Mouse (Mus musculus) neural tube, embryonic 15.5 days (tissue): Measurements from ENCODE around the gene Mt1. TPM values are rescaled to one million over a fixed set of nuclear protein-coding genes. Genes with fewer than 3 reads are reported as not detected.
"Not testable (repeated sequence)": the region's sequence is repeated elsewhere in the genome, so short reads cannot be mapped to it uniquely, and the experiment has no call there.

Experiments
- ATAC-seq: fragments of 200-750 bp; cut with Nextera tagmentation; 2 replicates; pipeline ENCODE4 v1.8.0; 2017; ENCODE audit warnings: mild to moderate bottlenecking, moderate TSS enrichment, moderate library complexity; ENCODE audit not compliant: low FRiP score
- H3K27ac ChIP-seq: fragments of 300-500 bp; sonication (generic); replicated peaks from 2 replicates; pipeline ENCODE4 v1.5.1; 2015; ENCODE audit warnings: mild to moderate bottlenecking, inconsistent platforms
- H3K27me3 ChIP-seq: fragments of 300-500 bp; sonication (generic); replicated peaks from 2 replicates; pipeline ENCODE4 v1.6.1; 2015; ENCODE audit warnings: inconsistent platforms
- H3K36me3 ChIP-seq: fragments of 300-500 bp; sonication (generic); 2 replicates; pipeline ENCODE4 v1.6.1; 2015; ENCODE audit warnings: inconsistent platforms
- H3K4me1 ChIP-seq: fragments of 300-500 bp; sonication (generic); 2 replicates; pipeline ENCODE4 v1.6.1; 2015; ENCODE audit warnings: inconsistent platforms
- H3K4me2 ChIP-seq: fragments of 300-500 bp; sonication (generic); 2 replicates; pipeline ENCODE4 v1.6.1; 2015; ENCODE audit warnings: inconsistent platforms, mild to moderate bottlenecking, moderate library complexity
- H3K4me3 ChIP-seq: fragments of 300-500 bp; sonication (generic); replicated peaks from 2 replicates; pipeline ENCODE4 v1.5.1; 2015; ENCODE audit warnings: mild to moderate bottlenecking, inconsistent platforms
- H3K9ac ChIP-seq: fragments of 300-500 bp; sonication (generic); replicated peaks from 2 replicates; pipeline ENCODE4 v1.6.1; 2015; ENCODE audit warnings: mild to moderate bottlenecking, inconsistent platforms
- H3K9me3 ChIP-seq: fragments of 300-500 bp; sonication (generic); replicated peaks from 2 replicates; pipeline ENCODE4 v1.6.1; 2016; ENCODE audit warnings: inconsistent platforms
- WGBS: fragments of 180-500 bp; shearing (Covaris S2); methylation state at CpG from one replicate; pipeline ENCODE4 v1.1.7; 2015; ENCODE audit warnings: mixed read lengths; 5-methylcytosine and 5-hydroxymethylcytosine counted together
- polyA plus RNA-seq: library from polyadenylated mRNA; unstranded; fragments of >200 nt; fragmentation: Nextera tagmentation; extraction: Ambion mirVana; gene quantifications from 2 replicates; pipeline ENCODE4 v1.2.1, GENCODE M21; 2015

Mt1 gene
- polyA plus RNA-seq, 1 experiment from 2014 or later = 119 TPM

GRCm38 (mm10) chr8:94152513-94153300 lies 26.2 kb upstream of the Mt1 start, which contains the start of gene Mt3:
Gene Mt3 (plus strand): TSS chr8:94152607.
- Histone ChIP-seq H3K27ac (peak within 1 kb of the TSS; percentile 78), H3K9me3 (no peaks in the 10 kb centered on the region), H3K4me1 (peaks cover 22% of the 10 kb centered on the region), H3K4me3 (peak within 1 kb of the TSS; percentile 45), H3K27me3 (no peaks in the 10 kb centered on the region; the same call in 1 of the 2 replicates), H3K36me3 (no peaks in the 10 kb centered on the region), H3K9ac (peak within 1 kb of the TSS; percentile 46), H3K4me2 (peak within 1 kb of the TSS; percentile 88)
- 1% methylated on average over 29 of the region's 29 CpGs for WGBS
- ATAC-seq = peak; percentile 87

DNA sequence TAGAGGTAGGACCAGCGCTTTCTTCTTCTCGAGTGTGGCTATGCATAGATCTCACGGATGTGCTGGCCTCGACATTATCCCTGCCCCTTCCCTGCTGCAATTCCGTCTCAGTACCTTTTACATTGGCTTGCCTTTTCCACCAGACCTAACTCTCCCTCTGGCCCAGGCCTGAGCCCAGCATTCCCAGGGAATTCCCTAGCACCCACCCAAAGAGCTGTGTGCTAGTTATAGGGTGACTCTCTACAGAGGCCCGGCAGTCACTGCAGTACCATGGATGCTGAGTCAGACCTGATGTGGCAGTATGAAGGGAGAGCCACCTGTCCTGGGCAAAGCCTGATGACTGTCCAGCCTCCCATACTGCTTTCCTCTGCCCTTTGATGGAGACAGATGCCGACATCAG lies 25.4 kb upstream of the Mt1 start:
- Histone ChIP-seq H3K9me3 (no peaks in the 10 kb centered on the region), H3K4me2 (peak overlapping the region; percentile 88)

GRCm38 (mm10) chr8:94154537-94154936 lies 24.3 kb upstream of the Mt1 start:
- Histone ChIP-seq H3K4me2 (peak overlapping the region; percentile 88), H3K9me3 (no peaks in the 10 kb centered on the region), H3K9ac (no peak overlapping the region), H3K36me3 (no peaks in the 10 kb centered on the region), H3K4me3 (peak overlapping the region; percentile 45; the same call in 1 of the 2 replicates), H3K27ac (peak overlapping the region; percentile 78), H3K4me1 (peaks cover 22% of the 10 kb centered on the region), H3K27me3 (no peaks in the 10 kb centered on the region; the same call in 1 of the 2 replicates)
- WGBS = 42% methylated on average over 6 of the region's 6 CpGs
- ATAC-seq = no peak

More for the DNA sequence above, 25.4 kb upstream of the Mt1 start:
- H3K36me3 ChIP-seq = no peaks in the 10 kb centered on the region
- H3K4me3 ChIP-seq = peak overlapping the region; percentile 45
- peaks cover 22% of the 10 kb centered on the region for H3K4me1 ChIP-seq
- no peaks in the 10 kb centered on the region; the same call in 1 of the 2 replicates for H3K27me3 ChIP-seq
- 23% methylated on average over 7 of the region's 7 CpGs for WGBS
- H3K9ac ChIP-seq = peak overlapping the region; percentile 46
- H3K27ac ChIP-seq = peak overlapping the region; percentile 78
- ATAC-seq = peak; percentile 30

DNA sequence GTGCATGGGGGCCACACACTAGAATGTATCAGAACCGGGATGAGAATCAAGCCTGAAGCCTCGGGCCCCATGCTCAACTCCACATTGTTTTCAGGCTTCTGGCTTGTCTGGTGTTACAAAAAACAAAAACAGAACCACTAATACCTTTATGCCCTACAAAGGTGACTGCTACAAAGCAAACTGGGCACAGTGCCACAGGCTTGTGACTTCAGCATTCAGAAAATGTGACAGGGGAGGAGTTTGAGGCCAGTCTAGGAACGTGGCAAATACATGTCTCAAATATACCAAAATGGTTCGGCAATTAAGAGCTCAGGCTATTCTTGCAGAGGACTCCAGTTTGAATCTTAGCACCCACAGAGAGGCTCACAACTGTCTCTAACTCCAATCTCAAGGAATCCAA lies 22.8 kb upstream of the Mt1 start:
- Histone ChIP-seq H3K27me3 (no peaks in the 10 kb centered on the region; the same call in 1 of the 2 replicates), H3K9ac (no peak overlapping the region), H3K27ac (0 out of 2 replicates have a peak overlapping the region, but pooled peaks have one; percentile 23), H3K9me3 (no peaks in the 10 kb centered on the region), H3K4me1 (peaks cover 22% of the 10 kb centered on the region), H3K4me2 (no peak overlapping the region), H3K4me3 (no peak overlapping the region), H3K36me3 (no peaks in the 10 kb centered on the region)
- WGBS = 74% methylated on average over 4 of the region's 4 CpGs
- no peak for ATAC-seq

DNA sequence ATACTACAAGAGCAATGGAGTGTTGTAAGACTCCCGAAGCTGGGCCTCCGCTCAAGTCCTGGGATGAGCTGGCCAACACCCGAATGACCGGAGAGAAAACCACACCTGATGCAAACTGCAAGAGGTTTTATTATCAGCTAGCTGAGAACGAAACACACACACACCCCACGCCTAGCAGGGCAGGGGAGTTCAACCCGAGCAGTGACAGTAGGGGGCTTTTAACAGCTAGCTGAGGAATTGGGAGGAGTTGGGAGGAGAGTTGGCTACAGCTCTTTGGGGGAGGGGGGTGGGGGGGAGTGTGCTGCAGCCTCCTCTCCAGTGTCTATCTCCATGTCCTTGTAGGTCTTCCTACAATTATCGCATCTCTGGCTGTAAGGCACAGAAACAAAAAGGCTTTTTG lies 13.1 kb upstream of the Mt1 start:
- ATAC-seq, H3K4me3 ChIP-seq, H3K9ac ChIP-seq, H3K9me3 ChIP-seq, H3K36me3 ChIP-seq, H3K4me2 ChIP-seq, H3K27ac ChIP-seq, H3K4me1 ChIP-seq: not testable (repeated sequence)
- peaks cover 14% of the 10 kb centered on the region for H3K27me3 ChIP-seq
- WGBS = 64% methylated on average over 8 of the region's 8 CpGs

DNA sequence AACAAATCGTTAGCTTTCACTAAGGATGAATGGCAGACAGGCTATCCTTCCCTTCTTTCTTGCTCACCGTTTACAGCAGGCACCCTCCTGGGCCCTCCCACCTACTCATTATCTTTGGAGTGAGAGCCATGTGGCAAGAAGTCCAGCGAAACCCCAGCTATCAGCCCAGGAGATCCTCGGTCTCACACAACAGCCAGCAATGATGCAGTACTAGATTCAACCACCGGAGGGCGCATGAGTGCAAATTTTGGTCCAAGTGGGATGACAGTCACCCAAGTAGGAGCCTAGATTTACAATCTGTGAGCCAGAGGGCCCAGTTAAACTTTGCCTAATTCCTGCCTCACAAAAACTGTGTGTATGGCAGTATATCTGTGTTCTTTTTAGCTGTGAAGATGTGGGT lies 11.6 kb upstream of the Mt1 start:
- H3K27me3 ChIP-seq = peaks cover 28% of the 10 kb centered on the region
- H3K4me2 ChIP-seq = peak overlapping the region; percentile 35; the same call in 1 of the 2 replicates
- peak; percentile 57; the same call in 1 of the 2 replicates for ATAC-seq
- no peaks in the 10 kb centered on the region for H3K9me3 ChIP-seq
- H3K36me3 ChIP-seq = no peaks in the 10 kb centered on the region
- H3K4me1 ChIP-seq = peaks cover 12% of the 10 kb centered on the region
- no peak overlapping the region for H3K4me3 ChIP-seq
- no peak overlapping the region for H3K27ac ChIP-seq
- 1% methylated on average over 6 of the region's 6 CpGs for WGBS
- 0 out of 2 replicates have a peak overlapping the region, but pooled peaks have one; percentile 14 for H3K9ac ChIP-seq

GRCm38 (mm10) chr8:94169547-94169946 lies 9.3 kb upstream of the Mt1 start:
- no peak for ATAC-seq
- H3K9me3 ChIP-seq = no peaks in the 10 kb centered on the region
- no peak overlapping the region for H3K9ac ChIP-seq
- H3K4me3 ChIP-seq = no peak overlapping the region
- no peak overlapping the region for H3K27ac ChIP-seq
- peaks cover 51% of the 10 kb centered on the region for H3K27me3 ChIP-seq
- H3K4me1 ChIP-seq = peaks cover 24% of the 10 kb centered on the region
- H3K36me3 ChIP-seq = no peaks in the 10 kb centered on the region
- H3K4me2 ChIP-seq = no peak overlapping the region
- 85% methylated on average over 5 of the region's 5 CpGs for WGBS

GRCm38 (mm10) chr8:94171321-94171755 lies 7.5 kb upstream of the Mt1 start:
- Histone ChIP-seq H3K9me3 (no peaks in the 10 kb centered on the region), H3K9ac (no peak overlapping the region), H3K36me3 (no peaks in the 10 kb centered on the region), H3K27me3 (peaks cover 69% of the 10 kb centered on the region), H3K4me3 (peak overlapping the region; percentile 45; the same call in 1 of the 2 replicates), H3K4me2 (peak overlapping the region; percentile 90), H3K27ac (no peak overlapping the region), H3K4me1 (peaks cover 24% of the 10 kb centered on the region)
- WGBS = 39% methylated on average over 10 of the region's 10 CpGs
- ATAC-seq = no peak

DNA sequence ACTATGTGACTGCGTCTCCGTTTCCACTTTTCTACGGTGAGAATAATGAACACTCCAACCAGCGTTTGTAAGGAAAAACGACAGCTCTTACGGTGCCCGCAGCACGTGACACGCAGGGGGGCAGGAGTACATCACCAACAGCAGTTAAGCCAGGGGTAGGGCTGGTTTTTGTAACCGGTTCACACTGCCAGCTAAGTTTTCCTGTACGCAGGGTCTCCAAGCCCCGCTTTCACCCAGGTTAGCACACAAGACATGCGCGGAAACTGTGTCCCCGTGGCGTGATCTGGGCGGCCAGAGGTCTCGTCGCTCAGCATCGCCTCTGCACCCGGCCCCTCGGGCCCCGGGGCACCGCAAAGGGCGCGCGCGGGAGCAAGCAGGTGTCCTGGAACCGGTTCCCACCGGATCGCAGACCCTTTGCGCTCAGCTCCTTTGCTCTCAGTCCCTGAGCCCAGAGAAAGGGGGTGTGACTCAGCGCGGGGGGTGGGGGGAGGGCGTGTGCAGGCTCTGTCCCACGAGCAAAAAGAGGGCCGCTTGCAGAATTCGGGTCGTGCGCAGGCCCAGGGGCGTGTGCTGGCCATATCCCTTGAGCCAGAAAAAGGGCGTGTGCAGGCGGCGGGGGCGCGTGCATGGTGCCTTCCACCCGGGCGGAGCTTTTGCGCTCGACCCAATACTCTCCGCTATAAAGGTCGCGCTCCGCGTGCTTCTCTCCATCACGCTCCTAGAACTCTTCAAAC lies 6.6 kb upstream of the Mt1 start, which contains the start of gene Mt2:
TSS of gene Mt2 (plus strand) at position 590 of the 734 bp plus-strand sequence.
- peak within 1 kb of the TSS; percentile 47 for H3K9ac ChIP-seq

DNA sequence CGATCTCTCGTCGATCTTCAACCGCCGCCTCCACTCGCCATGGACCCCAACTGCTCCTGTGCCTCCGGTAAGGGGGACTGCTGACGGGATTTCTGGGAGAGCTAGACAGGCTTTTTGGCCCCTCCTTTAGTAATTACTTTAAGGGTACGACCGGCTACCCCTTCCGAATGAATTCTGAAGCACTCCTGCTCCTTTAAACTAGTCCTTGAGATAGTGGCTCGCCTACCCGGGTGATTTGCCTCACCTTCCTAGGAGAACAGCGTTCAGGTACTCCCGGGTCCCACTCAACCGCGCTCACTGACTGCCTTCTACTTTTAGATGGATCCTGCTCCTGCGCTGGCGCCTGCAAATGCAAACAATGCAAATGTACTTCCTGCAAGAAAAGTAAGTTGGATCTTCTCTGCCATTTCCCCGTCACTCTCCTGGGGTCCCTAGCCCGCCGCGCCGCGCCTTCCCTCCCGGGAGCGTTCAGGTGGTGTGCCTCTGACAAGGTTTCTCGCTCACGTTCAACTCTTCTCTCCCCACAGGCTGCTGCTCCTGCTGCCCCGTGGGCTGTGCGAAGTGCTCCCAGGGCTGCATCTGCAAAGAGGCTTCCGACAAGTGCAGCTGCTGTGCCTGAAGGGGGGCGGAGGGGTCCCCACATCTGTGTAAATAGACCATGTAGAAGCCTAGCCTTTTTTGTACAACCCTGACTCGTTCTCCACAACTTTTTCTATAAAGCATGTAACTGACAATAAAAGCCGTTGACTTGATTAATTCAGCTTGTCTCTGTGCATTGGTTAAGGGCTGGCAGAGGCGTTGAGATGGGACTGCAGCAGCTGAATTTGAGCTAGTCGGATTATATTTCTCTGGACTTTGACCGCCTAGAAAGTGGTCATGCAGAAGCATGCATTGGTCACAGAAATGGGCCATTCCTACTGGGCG lies 5.8 kb upstream of the Mt1 start:
- Histone ChIP-seq H3K36me3 (no peaks in the 10 kb centered on the region), H3K27me3 (peaks cover 86% of the 10 kb centered on the region), H3K27ac (0 out of 2 replicates have a peak overlapping the region, but pooled peaks have one; percentile 13), H3K4me3 (peak overlapping the region; percentile 45), H3K9ac (peak overlapping the region; percentile 47), H3K9me3 (no peaks in the 10 kb centered on the region), H3K4me1 (peaks cover 22% of the 10 kb centered on the region), H3K4me2 (peak overlapping the region; percentile 90)
- WGBS = 2% methylated on average over 39 of the region's 39 CpGs
- no peak for ATAC-seq

More for the DNA sequence above, 6.6 kb upstream of the Mt1 start, which contains the start of gene Mt2:
- no peaks in the 10 kb centered on the region for H3K36me3 ChIP-seq
- H3K27me3 ChIP-seq = peaks cover 78% of the 10 kb centered on the region
- H3K9me3 ChIP-seq = no peaks in the 10 kb centered on the region
- H3K27ac ChIP-seq = 0 out of 2 replicates have a peak within 1 kb of the TSS, but pooled peaks have one; percentile 13
- H3K4me2 ChIP-seq = peak within 1 kb of the TSS; percentile 90
- under 1% methylated on average over 55 of the region's 56 CpGs for WGBS
- peak; percentile 72 for ATAC-seq
- H3K4me1 ChIP-seq = peaks cover 22% of the 10 kb centered on the region
- H3K4me3 ChIP-seq = peak within 1 kb of the TSS; percentile 45
